Mouse (Mus musculus) stomach, postnatal 0 days (tissue): ENCODE measurements at regions not wholly inside any gene's neighbourhood (a gene's known extent, or its start where the extent isn't known, plus 50 kb on each side); places are given as distances from the start of the nearest gene placed in this dataset.

Source experiments
- ATAC-seq: fragments of 200-750 bp; cut with Nextera tagmentation; 2 replicates; pipeline ENCODE4 v1.8.0; 2017; ENCODE audit not compliant: low FRiP score, low TSS enrichment
- DNase-seq: peaks from one replicate; pipeline ENCODE4 v3.0.0-alpha.2; 2016; ENCODE audit warnings: low spot score
- H3K27ac ChIP-seq: fragments of 300-500 bp; sonication (generic); replicated peaks from 2 replicates; pipeline ENCODE4 v1.5.1; 2014; ENCODE audit warnings: mild to moderate bottlenecking, control low read depth
- H3K27me3 ChIP-seq: fragments of 300-500 bp; sonication (generic); 2 replicates; pipeline ENCODE4 v1.6.1; 2014; ENCODE audit warnings: low read length; ENCODE audit not compliant: control insufficient read depth, insufficient read depth
- H3K36me3 ChIP-seq: fragments of 300-500 bp; sonication (generic); 2 replicates; pipeline ENCODE4 v1.6.1; 2014; ENCODE audit warnings: low read length, mixed read lengths; ENCODE audit not compliant: control insufficient read depth, insufficient read depth
- H3K4me1 ChIP-seq: fragments of 300-500 bp; sonication (generic); replicated peaks from 2 replicates; pipeline ENCODE4 v1.6.1; 2014; ENCODE audit warnings: antibody characterized with exemption; ENCODE audit not compliant: control insufficient read depth, insufficient read depth
- H3K4me2 ChIP-seq: fragments of 300-500 bp; sonication (generic); replicated peaks from 2 replicates; pipeline ENCODE4 v1.6.1; 2014; ENCODE audit warnings: low read depth, mild to moderate bottlenecking, control low read depth, moderate library complexity
- H3K4me3 ChIP-seq: fragments of 300-500 bp; sonication (generic); 2 replicates; pipeline ENCODE4 v1.5.1; 2014; ENCODE audit warnings: low read depth, low read length, control low read depth
- H3K9ac ChIP-seq: fragments of 300-500 bp; sonication (generic); 2 replicates; pipeline ENCODE4 v1.6.1; 2014; ENCODE audit warnings: mild to moderate bottlenecking, low read length, control low read depth, mixed read lengths
- H3K9me3 ChIP-seq: fragments of 300-500 bp; sonication (generic); 2 replicates; pipeline ENCODE4 v1.6.1; 2016; ENCODE audit warnings: low read length; ENCODE audit not compliant: control insufficient read depth
- CTCF ChIP-seq: IDR thresholded peaks from 2 replicates; pipeline ENCODE4 v1.5.1; 2016; ENCODE audit warnings: antibody characterized with exemption, low read depth, mild to moderate bottlenecking, moderate library complexity
- EP300 ChIP-seq: optimal IDR thresholded peaks from 2 replicates; pipeline ENCODE3; 2016; ENCODE audit warnings: antibody characterized with exemption
- WGBS: fragments of 180-500 bp; shearing (Covaris S2); extraction: QIAGEN DNeasy Blood & Tissue Kit; methylation state at CpG from one replicate; pipeline ENCODE4 v1.1.7; 2014; 5-methylcytosine and 5-hydroxymethylcytosine counted together

DNA sequence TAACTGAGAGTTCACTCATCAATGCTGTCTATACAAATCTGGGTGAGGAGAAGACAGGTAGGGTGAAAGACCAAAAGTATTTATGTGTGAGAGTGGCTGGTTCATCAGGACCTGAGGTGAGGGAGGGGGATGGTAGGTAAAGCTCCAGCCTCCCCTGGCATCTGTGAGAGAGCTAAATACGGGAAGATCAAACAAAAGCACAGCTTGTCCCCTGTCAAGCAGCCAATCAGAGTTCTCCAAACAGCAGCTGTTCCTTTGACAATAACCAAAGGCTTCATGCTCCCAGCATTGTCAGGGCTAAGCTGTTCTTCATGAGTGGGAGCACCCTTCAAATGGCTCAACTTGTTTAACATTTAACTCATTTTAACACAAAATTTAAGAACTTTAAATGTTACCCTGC lies 160.1 kb upstream of the Map1b start:
- Histone ChIP-seq H3K9ac (no peak overlapping the region), H3K36me3 (no peaks in the 10 kb centered on the region), H3K27ac (no peak overlapping the region), H3K9me3 (no peaks in the 10 kb centered on the region), H3K4me1 (no peaks in the 10 kb centered on the region), H3K4me3 (no peak overlapping the region), H3K4me2 (no peak overlapping the region), H3K27me3 (no peaks in the 10 kb centered on the region)
- ATAC-seq (no peak), DNase-seq (no peak)
- TF ChIP-seq EP300 (no peak), CTCF (no peak)
- 12% methylated on average over 1 of the region's 1 CpGs for WGBS

DNA sequence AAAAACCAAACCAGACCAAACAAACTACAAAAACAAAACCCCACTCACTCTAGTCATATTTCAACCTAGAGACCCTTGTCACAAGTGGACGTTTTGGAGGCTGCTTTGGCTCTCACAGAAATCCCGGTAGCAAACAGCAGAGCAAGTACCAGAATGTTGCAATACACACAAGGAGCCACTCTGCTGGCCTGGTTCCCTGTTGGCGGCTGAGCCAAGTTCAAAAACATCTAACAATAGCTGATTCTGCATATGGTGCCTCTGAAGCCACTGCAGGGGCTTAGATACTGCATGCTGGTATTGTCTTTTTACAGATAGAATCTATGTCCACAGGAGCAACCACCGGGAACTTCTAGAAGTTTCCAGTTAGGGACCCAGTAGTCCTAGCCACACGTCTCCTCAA lies 159.6 kb upstream of the Map1b start:
- H3K9ac ChIP-seq: no peak overlapping the region
- no peaks in the 10 kb centered on the region for H3K36me3 ChIP-seq
- DNase-seq (no peak), ATAC-seq (no peak)
- H3K4me3 ChIP-seq: no peak overlapping the region
- no peaks in the 10 kb centered on the region for H3K4me1 ChIP-seq
- no peak overlapping the region for H3K4me2 ChIP-seq
- WGBS: 60% methylated on average over 5 of the region's 5 CpGs
- no peaks in the 10 kb centered on the region for H3K9me3 ChIP-seq
- no peaks in the 10 kb centered on the region for H3K27me3 ChIP-seq
- TF ChIP-seq CTCF (no peak), EP300 (no peak)
- H3K27ac ChIP-seq: no peak overlapping the region

DNA sequence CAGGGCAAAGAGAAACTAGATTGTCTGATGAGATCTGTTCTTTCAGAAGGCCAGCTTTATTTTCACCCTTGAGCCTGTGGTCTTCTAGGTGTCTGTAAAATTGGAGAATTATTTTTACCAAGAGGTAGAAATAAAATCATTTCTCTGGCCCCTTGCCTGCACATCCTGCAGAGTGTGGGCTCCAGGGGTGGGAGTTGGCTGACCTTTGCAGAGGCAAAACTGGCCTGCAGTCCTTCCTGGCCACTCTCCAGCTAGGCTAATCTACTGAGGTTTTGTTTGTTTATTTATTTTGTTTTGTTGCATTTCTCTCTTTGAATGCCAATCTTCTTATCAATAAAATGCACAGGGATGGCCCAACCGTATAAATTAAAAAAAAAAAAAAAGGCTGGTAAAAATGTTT lies 156.4 kb upstream of the Map1b start:
- WGBS: 63% methylated on average over 1 of the region's 1 CpGs
- ATAC-seq (no peak), DNase-seq (no peak)
- no peaks in the 10 kb centered on the region for H3K36me3 ChIP-seq
- H3K4me3 ChIP-seq: no peak overlapping the region
- H3K9ac ChIP-seq: no peak overlapping the region
- H3K27me3 ChIP-seq: no peaks in the 10 kb centered on the region
- no peak overlapping the region for H3K4me2 ChIP-seq
- H3K4me1 ChIP-seq: no peaks in the 10 kb centered on the region
- TF ChIP-seq CTCF (no peak), EP300 (no peak)
- no peaks in the 10 kb centered on the region for H3K9me3 ChIP-seq
- no peak overlapping the region for H3K27ac ChIP-seq

DNA sequence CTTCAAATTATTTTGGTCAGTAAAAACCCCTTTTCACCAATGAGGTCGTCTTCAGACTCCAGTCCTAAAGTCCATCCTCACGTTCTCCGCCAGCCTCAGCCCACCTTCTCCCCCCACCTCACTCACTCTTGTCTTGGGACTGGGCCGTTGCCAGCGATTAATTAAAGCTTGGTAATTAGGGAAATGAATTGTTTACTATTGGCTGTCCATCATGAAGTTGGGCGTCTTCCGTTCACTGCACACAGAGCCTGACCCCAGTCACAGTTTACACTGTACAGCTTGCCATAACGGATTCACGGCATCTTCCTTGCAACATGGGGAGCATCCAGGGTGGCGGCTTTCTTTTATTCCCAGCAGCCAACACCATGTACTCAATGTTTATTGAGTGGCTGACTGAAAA lies 155.4 kb upstream of the Map1b start:
- Histone ChIP-seq H3K9me3 (no peaks in the 10 kb centered on the region), H3K9ac (no peak overlapping the region), H3K27ac (no peak overlapping the region), H3K4me3 (no peak overlapping the region), H3K27me3 (no peaks in the 10 kb centered on the region), H3K4me1 (no peaks in the 10 kb centered on the region), H3K36me3 (no peaks in the 10 kb centered on the region), H3K4me2 (no peak overlapping the region)
- ATAC-seq: no peak
- 59% methylated on average over 10 of the region's 10 CpGs for WGBS
- TF ChIP-seq CTCF (no peak), EP300 (no peak)
- DNase-seq: no peak

DNA sequence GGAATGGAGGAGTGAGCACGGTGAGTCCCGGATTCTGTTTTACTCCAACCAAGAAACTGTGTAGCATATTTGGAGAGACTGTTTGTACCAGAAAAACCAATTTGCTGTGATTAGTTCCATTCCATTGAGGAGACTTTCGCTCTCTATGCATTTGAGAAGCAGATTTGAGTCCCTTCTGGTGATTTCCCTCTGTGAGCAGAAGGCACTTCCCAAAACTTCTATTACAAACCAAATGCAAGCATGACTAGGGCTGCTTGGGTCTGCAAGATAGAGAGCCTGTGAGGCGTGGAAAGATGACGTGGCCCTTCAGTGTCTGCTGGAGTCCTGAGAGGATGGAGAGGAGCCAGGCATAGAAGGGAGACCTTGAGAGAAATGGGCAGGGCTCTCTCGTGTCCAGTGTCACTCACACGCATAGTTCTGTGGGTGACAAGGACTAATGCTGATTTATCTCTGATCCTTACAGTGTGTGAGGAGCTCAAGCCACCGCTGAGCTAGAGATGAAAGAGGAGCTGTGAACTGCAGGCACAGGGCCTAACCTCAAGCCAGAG lies 153.7 kb upstream of the Map1b start:
- Histone ChIP-seq H3K27me3 (no peaks in the 10 kb centered on the region), H3K36me3 (no peaks in the 10 kb centered on the region), H3K9me3 (no peaks in the 10 kb centered on the region), H3K27ac (no peak overlapping the region), H3K4me1 (no peaks in the 10 kb centered on the region), H3K9ac (no peak overlapping the region), H3K4me2 (no peak overlapping the region), H3K4me3 (no peak overlapping the region)
- DNase-seq (no peak), ATAC-seq (no peak)
- TF ChIP-seq EP300 (no peak), CTCF (no peak)
- WGBS: 83% methylated on average over 8 of the region's 8 CpGs

DNA sequence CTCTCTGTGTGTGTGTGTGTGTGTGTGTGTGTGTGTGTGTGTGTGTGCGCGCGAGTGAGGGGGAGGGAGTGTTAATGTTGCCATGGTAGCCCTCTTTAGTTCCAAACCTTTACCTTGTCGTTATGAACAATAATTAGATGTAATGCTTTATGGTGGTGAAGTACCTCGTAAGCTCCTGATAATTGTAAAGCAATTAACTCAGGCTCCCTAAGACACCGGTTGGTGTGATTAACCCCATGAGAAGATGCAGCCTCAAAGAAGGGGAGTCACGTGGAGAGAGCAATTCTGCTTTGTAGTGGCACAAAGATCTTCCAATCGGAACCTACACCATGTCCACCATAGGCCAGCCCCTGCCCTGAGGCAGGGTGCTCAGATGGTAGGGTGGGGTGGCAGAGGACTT lies 152.3 kb upstream of the Map1b start:
- H3K9me3 ChIP-seq: no peaks in the 10 kb centered on the region
- TF ChIP-seq CTCF (no peak), EP300 (no peak)
- no peak for DNase-seq
- no peak for ATAC-seq
- no peak overlapping the region for H3K4me3 ChIP-seq
- no peak overlapping the region for H3K27ac ChIP-seq
- no peak overlapping the region for H3K4me2 ChIP-seq
- H3K36me3 ChIP-seq: no peaks in the 10 kb centered on the region
- no peaks in the 10 kb centered on the region for H3K27me3 ChIP-seq
- H3K9ac ChIP-seq: no peak overlapping the region
- H3K4me1 ChIP-seq: no peaks in the 10 kb centered on the region
- WGBS: 78% methylated on average over 8 of the region's 8 CpGs
